Mouse (Mus musculus): ENCODE data around the gene Aqp11.

Gene Aqp11

GRCm38 (mm10) chr7:97747176-97747707, 9.2 kb upstream of the Aqp11 start:
- no peak for DNase-seq

- peak in 1 of 2 experiments; percentile 54 for DNase-seq
These were observed 7.2 kb upstream of the Aqp11 start for GRCm38 (mm10) chr7:97745299-97745698.

GRCm38 (mm10) chr7:97741756-97742291, 3.7 kb upstream of the Aqp11 start:
- DNase-seq = no peak

- no peak for DNase-seq
These were observed 2.9 kb upstream of the Aqp11 start for GRCm38 (mm10) chr7:97740948-97741347.

GRCm38 (mm10) chr7:97737256-97737637, 842 bp downstream of the Aqp11 start:
- DNase-seq = no peak

GRCm38 (mm10) chr7:97735886-97736420, 2.1 kb downstream of the Aqp11 start:
- no peak for DNase-seq

GRCm38 (mm10) chr7:97735021-97735420, 3.1 kb downstream of the Aqp11 start:
- DNase-seq = no peak

- DNase-seq = no peak
These were observed 4.5 kb downstream of the Aqp11 start for GRCm38 (mm10) chr7:97733606-97734005.

GRCm38 (mm10) chr7:97730427-97730826, 7.7 kb downstream of the Aqp11 start:
- DNase-seq = no peak

GRCm38 (mm10) chr7:97728666-97729614, 9.1 kb downstream of the Aqp11 start:
- no peak for DNase-seq

GRCm38 (mm10) chr7:97726778-97727177, 11.3 kb downstream of the Aqp11 start:
- DNase-seq = no peak

GRCm38 (mm10) chr7:97726080-97726479, 12.0 kb downstream of the Aqp11 start:
- no peak for DNase-seq

GRCm38 (mm10) chr7:97725401-97725800, 12.7 kb downstream of the Aqp11 start:
- no peak for DNase-seq

GRCm38 (mm10) chr7:97723646-97724538, 14.2 kb downstream of the Aqp11 start:
- no peak for DNase-seq

- DNase-seq = no peak
These were observed 15.7 kb downstream of the Aqp11 start for GRCm38 (mm10) chr7:97722278-97722918.

GRCm38 (mm10) chr7:97720109-97720508, 18.0 kb downstream of the Aqp11 start:
- no peak for DNase-seq

GRCm38 (mm10) chr7:97719078-97719477, 19.0 kb downstream of the Aqp11 start:
- no peak for DNase-seq

GRCm38 (mm10) chr7:97717326-97717725, 20.8 kb downstream of the Aqp11 start:
- DNase-seq = no peak

GRCm38 (mm10) chr7:97714651-97715050, 23.4 kb downstream of the Aqp11 start:
- no peak for DNase-seq

- DNase-seq = no peak
These were observed 28.9 kb downstream of the Aqp11 start for GRCm38 (mm10) chr7:97709204-97709603.

- DNase-seq = no peak
These were observed 30.3 kb downstream of the Aqp11 start for GRCm38 (mm10) chr7:97707809-97708208.

- no peak for DNase-seq
These were observed 31.0 kb downstream of the Aqp11 start for GRCm38 (mm10) chr7:97707123-97707522.
